In genomic region chr4:148771409-148771929, GRCm38 (mm10) we compare ENCODE assay signal across 10 mouse cellular contexts. TPM values are rescaled to one million over a fixed set of nuclear protein-coding genes. Genes with fewer than 3 reads are reported as not detected.
DNase-seq lines count a peak whose midpoint lies in the region; ATAC-seq and TF ChIP-seq lines count a peak whose summit lies in the region.
"Had no signal": no experiment of that assay in that cellular context is flagged by ENCODE, and none has a peak within 500 bp of the region (broad histone marks: within the 10 kb centered on the region; RNA-seq: fewer than 3 reads in every experiment).

No protein-coding gene starts in this region.

- WGBS in heart, embryonic 12.5 days = 10% methylated on average over 14 of the region's 14 CpGs
- 39% methylated on average over 14 of the region's 14 CpGs for WGBS in heart, adult 2 months
- WGBS in forebrain, embryonic 16.5 days = 3% methylated on average over 14 of the region's 14 CpGs
- 2% methylated on average over 14 of the region's 14 CpGs for WGBS in midbrain, embryonic 11.5 days

- H3K79me2 ChIP-seq in heart, adult 2 months (replicated peaks; ENCODE audit: control insufficient read depth, insufficient read depth, low read length) = no peaks in the 10 kb centered on the region

- H3K4me3 ChIP-seq in heart, embryonic 12.5 days = no peak overlapping the region
- H3K4me3 ChIP-seq in heart, adult 2 months = no peak overlapping the region
- no peak overlapping the region for H3K4me3 ChIP-seq in forebrain, embryonic 16.5 days (replicated peaks; ENCODE audit: low read length)
- H3K4me3 ChIP-seq in midbrain, embryonic 11.5 days (ENCODE audit: low read depth, low read length) = peak overlapping the region; percentile 15; the same call in 1 of the 2 replicates
- H3K4me3 ChIP-seq: left cerebral cortex, adult 2 months had no signal

- H3K9me3 ChIP-seq in heart, embryonic 12.5 days (replicated peaks) = no peaks in the 10 kb centered on the region
- no peaks in the 10 kb centered on the region for H3K9me3 ChIP-seq in forebrain, embryonic 16.5 days (ENCODE audit: control insufficient read depth, low read length)
- no peaks in the 10 kb centered on the region for H3K9me3 ChIP-seq in midbrain, embryonic 11.5 days (ENCODE audit: control insufficient read depth, low read length)

- peaks cover 38% of the 10 kb centered on the region for H3K4me1 ChIP-seq in heart, embryonic 12.5 days (replicated peaks)
- peaks cover 3% of the 10 kb centered on the region; the same call in 1 of the 2 replicates for H3K4me1 ChIP-seq in heart, adult 2 months (ENCODE audit: control insufficient read depth, insufficient read depth, low read length)
- peaks cover 41% of the 10 kb centered on the region for H3K4me1 ChIP-seq in forebrain, embryonic 16.5 days (replicated peaks; ENCODE audit: control insufficient read depth, insufficient read depth, low read length)
- H3K4me1 ChIP-seq in midbrain, embryonic 11.5 days (ENCODE audit: control insufficient read depth, insufficient read depth, low read length) = peaks cover 18% of the 10 kb centered on the region

- TF ChIP-seq EP300 in heart, adult 2 months (IDR thresholded peaks at IDR 0.05; ENCODE audit: insufficient read depth, low read depth, low read length) = no peak

- intact Hi-C loops in heart, adult 2 months (cut with DNase I) = no loop called here

- no peak for TF ChIP-seq CTCF in heart, adult 2 months (IDR thresholded peaks at IDR 0.05)

- H3K27ac ChIP-seq in heart, embryonic 12.5 days (ENCODE audit: poor library complexity, severe bottlenecking) = no peak overlapping the region
- H3K27ac ChIP-seq in heart, adult 2 months = no peak overlapping the region
- no peak overlapping the region for H3K27ac ChIP-seq in forebrain, embryonic 16.5 days (ENCODE audit: low read length)
- H3K27ac ChIP-seq in midbrain, embryonic 11.5 days (ENCODE audit: low read depth, low read length) = no peak overlapping the region
- H3K27ac ChIP-seq: left cerebral cortex, adult 2 months had no signal

- DNase-seq in heart, adult 2 months = no peak
- peak; percentile 35 for DNase-seq in ES-CJ7 (ENCODE audit: low read depth, low spot score)
- DNase-seq in midbrain, embryonic 11.5 days (ENCODE audit: low spot score, missing footprints) = peak; percentile 92
- no peak for DNase-seq in frontal cortex, postnatal 14 days (ENCODE audit: low spot score in 2 of 2)
- DNase-seq: lung, postnatal 4 days had no signal

- no peak for ATAC-seq in heart, embryonic 12.5 days (ENCODE audit: insufficient number of reproducible peaks, low FRiP score)
- peak; percentile 13; the same call in 1 of the 2 replicates for ATAC-seq in forebrain, embryonic 16.5 days
- ATAC-seq in midbrain, embryonic 11.5 days (ENCODE audit: low FRiP score) = peak; percentile 63; the same call in 1 of the 2 replicates
- no peak for ATAC-seq in erythroblast, adult 5-6 weeks (replicated peaks; ENCODE audit: low FRiP score, poor library complexity, severe bottlenecking)
- no peak for ATAC-seq in inflammation-experienced regulatory T-cells, adult 6 months

- peak overlapping the region; percentile 42 for H3K4me2 ChIP-seq in heart, embryonic 12.5 days
- H3K4me2 ChIP-seq in forebrain, embryonic 16.5 days (ENCODE audit: low read length) = peak overlapping the region; percentile 23; the same call in 1 of the 2 replicates
- H3K4me2 ChIP-seq in midbrain, embryonic 11.5 days = peak overlapping the region; percentile 35

- TF ChIP-seq POLR2A in heart, adult 2 months (IDR thresholded peaks at IDR 0.05; ENCODE audit: insufficient read depth, low read depth, low read length) = no peak

- no peak overlapping the region for H3K9ac ChIP-seq in heart, embryonic 12.5 days
- H3K9ac ChIP-seq in heart, adult 2 months (ENCODE audit: low read depth, low read length) = no peak overlapping the region
- H3K9ac ChIP-seq in forebrain, embryonic 16.5 days (replicated peaks; ENCODE audit: low read depth, low read length) = peak overlapping the region; percentile 15; the same call in 1 of the 2 replicates
- peak overlapping the region; percentile 24 for H3K9ac ChIP-seq in midbrain, embryonic 11.5 days (ENCODE audit: low read length)

- peaks cover 35% of the 10 kb centered on the region for H3K27me3 ChIP-seq in heart, embryonic 12.5 days (replicated peaks)
- no peaks in the 10 kb centered on the region for H3K27me3 ChIP-seq in heart, adult 2 months (ENCODE audit: control insufficient read depth, insufficient read depth, low read length)
- peaks cover 6% of the 10 kb centered on the region; the same call in 1 of the 2 replicates for H3K27me3 ChIP-seq in forebrain, embryonic 16.5 days (replicated peaks; ENCODE audit: control insufficient read depth, insufficient read depth, low read length)
- peaks cover 25% of the 10 kb centered on the region for H3K27me3 ChIP-seq in midbrain, embryonic 11.5 days (ENCODE audit: control insufficient read depth, insufficient read depth, low read length)

- no peaks in the 10 kb centered on the region for H3K36me3 ChIP-seq in heart, embryonic 12.5 days
- no peaks in the 10 kb centered on the region for H3K36me3 ChIP-seq in heart, adult 2 months (ENCODE audit: control insufficient read depth, insufficient read depth, low read length)
- no peaks in the 10 kb centered on the region for H3K36me3 ChIP-seq in forebrain, embryonic 16.5 days (ENCODE audit: control insufficient read depth, insufficient read depth)
- no peaks in the 10 kb centered on the region for H3K36me3 ChIP-seq in midbrain, embryonic 11.5 days (ENCODE audit: control insufficient read depth, insufficient read depth, low read length)

RNA-seq across cellular contexts. Expression of gene Casz1, which starts 32.8 kb away (rescaled TPM):
- 23.6 and 26.1 TPM in 2 replicates for polyA plus RNA-seq in heart, embryonic 12.5 days (2016; fragmentation: Nextera tagmentation; extraction: Ambion mirVana)
- 10 to 100 TPM; 42.5 to 47.0 TPM for total RNA-seq in heart, adult 2 months (2021)
- 21.2 and 22.4 TPM in 2 replicates for polyA plus RNA-seq in heart, adult 2 months (2012; rRNA removed)
- polyA plus RNA-seq in forebrain, embryonic 16.5 days (2015; fragmentation: Nextera tagmentation; extraction: Ambion mirVana) = 0.98 and 1.0 TPM in 2 replicates
- polyA plus RNA-seq in midbrain, embryonic 11.5 days (2014; fragmentation: Nextera tagmentation; extraction: Ambion mirVana) = 1.6 TPM in 2 replicates
- 1.5 and 2.5 TPM in 2 replicates for total RNA-seq in erythroblast, adult 5-6 weeks (2015; ENCODE audit: low replicate concordance)
- total RNA-seq in erythroblast, adult 5-6 weeks (2017; ENCODE audit: low replicate concordance) = 1.2 and 1.5 TPM in 2 replicates
- 1 to 10 TPM in 1 of 3 experiments, under 1 TPM in 2; 0.58 to 1.8 (median 0.80) TPM for polyA plus RNA-seq in inflammation-experienced regulatory T-cells, adult 6 months (2017; shearing (Covaris generic))

Comparison
In these comparisons a context has a peak if more than half of its experiments do, and no peak if none do; other contexts are left out.
1. ATAC-seq: peak in forebrain, embryonic 16.5 days (single experiment) and midbrain, embryonic 11.5 days (single experiment); none in heart, embryonic 12.5 days (single experiment), erythroblast, adult 5-6 weeks (single experiment) and inflammation-experienced regulatory T-cells, adult 6 months (single experiment).
2. H3K9ac ChIP-seq: peak in forebrain, embryonic 16.5 days (single experiment) and midbrain, embryonic 11.5 days (single experiment); none in heart, embryonic 12.5 days (single experiment) and heart, adult 2 months (single experiment).
3. DNase-seq: peak in ES-CJ7 (single experiment) and midbrain, embryonic 11.5 days (single experiment); none in heart, adult 2 months (0 of 2) and frontal cortex, postnatal 14 days (0 of 2).
4. Peak in every context shown above with its lines, with median percentiles within 50 percentile points of each other: H3K4me2 ChIP-seq.